Mouse (Mus musculus): ENCODE data around the gene Pgd.
"Not testable (repeated sequence)": the region's sequence is repeated elsewhere in the genome, so short reads cannot be mapped to it uniquely, and the experiment has no call there.

The Pgd gene

GRCm38 (mm10) chr4:149166215-149166946 is at the start of gene Pgd:
Pgd (minus strand) TSS chr4:149166771.
- DNase-seq (ENCODE audit: low read depth, low spot score) = peak; percentile 98

GRCm38 (mm10) chr4:149215982-149216381 is 49.4 kb upstream of the Pgd start:
- DNase-seq (ENCODE audit: low read depth, low spot score) = no peak

GRCm38 (mm10) chr4:149215397-149215796 is 48.8 kb upstream of the Pgd start:
- no peak for DNase-seq (ENCODE audit: low read depth, low spot score)

GRCm38 (mm10) chr4:149214468-149214867 is 47.9 kb upstream of the Pgd start:
- not testable (repeated sequence) for DNase-seq (ENCODE audit: low read depth, low spot score)

- DNase-seq (ENCODE audit: low read depth, low spot score) = no peak
Measured at GRCm38 (mm10) chr4:149213466-149213865, 46.9 kb upstream of the Pgd start.

- DNase-seq (ENCODE audit: low read depth, low spot score) = not testable (repeated sequence)
Measured at GRCm38 (mm10) chr4:149211441-149211840, 44.9 kb upstream of the Pgd start.

GRCm38 (mm10) chr4:149202467-149202866 is 35.9 kb upstream of the Pgd start:
- DNase-seq (ENCODE audit: low read depth, low spot score) = no peak

- DNase-seq (ENCODE audit: low read depth, low spot score) = no peak
Measured at GRCm38 (mm10) chr4:149201110-149201509, 34.5 kb upstream of the Pgd start.

GRCm38 (mm10) chr4:149197180-149197579 is 30.6 kb upstream of the Pgd start:
- no peak for DNase-seq (ENCODE audit: low read depth, low spot score)

GRCm38 (mm10) chr4:149191103-149191502 is 24.5 kb upstream of the Pgd start:
- DNase-seq (ENCODE audit: low read depth, low spot score) = no peak

GRCm38 (mm10) chr4:149188563-149188962 is 22.0 kb upstream of the Pgd start:
- no peak for DNase-seq (ENCODE audit: low read depth, low spot score)

GRCm38 (mm10) chr4:149182755-149183154 is 16.2 kb upstream of the Pgd start:
- peak; percentile 83 for DNase-seq (ENCODE audit: low read depth, low spot score)

- no peak for DNase-seq (ENCODE audit: low read depth, low spot score)
Measured at GRCm38 (mm10) chr4:149182192-149182591, 15.6 kb upstream of the Pgd start.

GRCm38 (mm10) chr4:149179573-149179972 is 13.0 kb upstream of the Pgd start:
- no peak for DNase-seq (ENCODE audit: low read depth, low spot score)

GRCm38 (mm10) chr4:149179160-149179559 is 12.6 kb upstream of the Pgd start:
- DNase-seq (ENCODE audit: low read depth, low spot score) = no peak

- DNase-seq (ENCODE audit: low read depth, low spot score) = no peak
Measured at GRCm38 (mm10) chr4:149178328-149178727, 11.8 kb upstream of the Pgd start.

GRCm38 (mm10) chr4:149177046-149177445 is 10.5 kb upstream of the Pgd start:
- no peak for DNase-seq (ENCODE audit: low read depth, low spot score)

- no peak for DNase-seq (ENCODE audit: low read depth, low spot score)
Measured at GRCm38 (mm10) chr4:149176645-149177044, 10.1 kb upstream of the Pgd start.

GRCm38 (mm10) chr4:149173661-149174060 is 7.1 kb upstream of the Pgd start:
- no peak for DNase-seq (ENCODE audit: low read depth, low spot score)

GRCm38 (mm10) chr4:149172666-149173065 is 6.1 kb upstream of the Pgd start:
- DNase-seq (ENCODE audit: low read depth, low spot score) = no peak

GRCm38 (mm10) chr4:149172083-149172482 is 5.5 kb upstream of the Pgd start:
- DNase-seq (ENCODE audit: low read depth, low spot score) = no peak

GRCm38 (mm10) chr4:149171581-149171981 is 5.0 kb upstream of the Pgd start:
- no peak for DNase-seq (ENCODE audit: low read depth, low spot score)

- peak; percentile 64 for DNase-seq (ENCODE audit: low read depth, low spot score)
Measured at GRCm38 (mm10) chr4:149170394-149170931, 3.9 kb upstream of the Pgd start.

Measured in ZHBTc4 (cell line).